ENCODE assay signal across 10 mouse cellular contexts in genomic region chr5:125319057-125319800, GRCm38 (mm10). TPM values are rescaled to one million over a fixed set of nuclear protein-coding genes. Genes with fewer than 3 reads are reported as not detected.
DNase-seq lines count a peak whose midpoint lies in the region; ATAC-seq and TF ChIP-seq lines count a peak whose summit lies in the region.
"Had no signal": no experiment of that assay in that cellular context is flagged by ENCODE, and none has a peak within 500 bp of the region (broad histone marks: within the 10 kb centered on the region; RNA-seq: fewer than 3 reads in every experiment).

No protein-coding gene starts in this region.

- DNase-seq in left cerebral cortex, adult 2 months (ENCODE audit: extremely low spot score in 1 of 2, low spot score in 2 of 2), result peak; percentile 22 to 36
- DNase-seq in left cerebral cortex, adult 11 months (ENCODE audit: low spot score), result no peak
- peak; percentile 68 for DNase-seq in gastrocnemius, postnatal 25 days
- peak; percentile 46 to 54 for DNase-seq in kidney, adult 8-10 months
- no peak for DNase-seq in ovary, postnatal 10 days (ENCODE audit: low spot score)
- DNase-seq in layer of hippocampus, postnatal 36 days, result no peak
- DNase-seq in midbrain, embryonic 11.5 days (ENCODE audit: low spot score, missing footprints), result no peak

- no peak overlapping the region; the same call in 1 of the 2 replicates for H3K4me2 ChIP-seq in neural tube, embryonic 14.5 days (ENCODE audit: low read depth, low read length)
- H3K4me2 ChIP-seq in midbrain, embryonic 11.5 days, result no peak overlapping the region
- H3K4me2 ChIP-seq: limb, embryonic 12.5 days had no signal

- no peaks in the 10 kb centered on the region for H3K9me3 ChIP-seq in neural tube, embryonic 14.5 days (ENCODE audit: control insufficient read depth, low read length)
- no peaks in the 10 kb centered on the region for H3K9me3 ChIP-seq in midbrain, embryonic 11.5 days (ENCODE audit: control insufficient read depth, low read length)
- H3K9me3 ChIP-seq: limb, embryonic 12.5 days had no signal

- no peak for ATAC-seq in neural tube, embryonic 14.5 days (ENCODE audit: low read depth)
- ATAC-seq in midbrain, embryonic 11.5 days (ENCODE audit: low FRiP score), result no peak

- no peak overlapping the region for H3K27ac ChIP-seq in left cerebral cortex, adult 2 months
- peak overlapping the region; percentile 57; the same call in 1 of the 2 replicates for H3K27ac ChIP-seq in neural tube, embryonic 14.5 days (ENCODE audit: low read depth, low read length)
- H3K27ac ChIP-seq in midbrain, embryonic 11.5 days (ENCODE audit: low read depth, low read length), result no peak overlapping the region
- H3K27ac ChIP-seq: limb, embryonic 12.5 days had no signal

- intact Hi-C loops in left cerebral cortex, adult 2 months (cut with DNase I), result no loop called here

- no peaks in the 10 kb centered on the region for H3K27me3 ChIP-seq in neural tube, embryonic 14.5 days (ENCODE audit: control insufficient read depth, insufficient read depth, low read length)
- H3K27me3 ChIP-seq in midbrain, embryonic 11.5 days (ENCODE audit: control insufficient read depth, insufficient read depth, low read length), result no peaks in the 10 kb centered on the region
- H3K27me3 ChIP-seq: limb, embryonic 12.5 days had no signal

- no peak for TF ChIP-seq CTCF in left cerebral cortex, adult 2 months (IDR thresholded peaks at IDR 0.05)

- H3K4me1 ChIP-seq in neural tube, embryonic 14.5 days (ENCODE audit: control insufficient read depth, insufficient read depth, low read length), result no peaks in the 10 kb centered on the region
- H3K4me1 ChIP-seq in midbrain, embryonic 11.5 days (ENCODE audit: control insufficient read depth, insufficient read depth, low read length), result no peaks in the 10 kb centered on the region
- H3K4me1 ChIP-seq: limb, embryonic 12.5 days had no signal

- H3K9ac ChIP-seq in neural tube, embryonic 14.5 days (replicated peaks; ENCODE audit: low read depth, low read length), result no peak overlapping the region
- no peak overlapping the region for H3K9ac ChIP-seq in midbrain, embryonic 11.5 days (ENCODE audit: low read length)
- H3K9ac ChIP-seq: limb, embryonic 12.5 days had no signal

- H3K36me3 ChIP-seq in neural tube, embryonic 14.5 days (ENCODE audit: control insufficient read depth, insufficient read depth, low read length), result no peaks in the 10 kb centered on the region
- H3K36me3 ChIP-seq in midbrain, embryonic 11.5 days (ENCODE audit: control insufficient read depth, insufficient read depth, low read length), result no peaks in the 10 kb centered on the region

- no peak overlapping the region for H3K4me3 ChIP-seq in left cerebral cortex, adult 2 months
- H3K4me3 ChIP-seq in neural tube, embryonic 14.5 days (ENCODE audit: low read depth, low read length), result no peak overlapping the region
- H3K4me3 ChIP-seq in midbrain, embryonic 11.5 days (ENCODE audit: low read depth, low read length), result no peak overlapping the region
- H3K4me3 ChIP-seq: erythroblast, embryonic 14.5 days; limb, embryonic 12.5 days had no signal

- 65% methylated on average over 16 of the region's 16 CpGs for WGBS in neural tube, embryonic 14.5 days
- WGBS in midbrain, embryonic 11.5 days, result 91% methylated on average over 16 of the region's 16 CpGs

RNA-seq across cellular contexts. Expression of gene Scarb1, which starts 21.7 kb away (rescaled TPM):
- 10 to 100 TPM; 24.4 to 29.6 TPM for total RNA-seq in left cerebral cortex, adult 2 months (2021)
- 10 to 100 TPM; 11.7 to 25.2 TPM for total RNA-seq in gastrocnemius, postnatal 25 days (2021)
- polyA plus RNA-seq in neural tube, embryonic 14.5 days (2014; fragmentation: Nextera tagmentation; extraction: Ambion mirVana), result 33.7 and 36.9 TPM in 2 replicates
- 10 to 100 TPM; 32.1 to 32.8 TPM for total RNA-seq in layer of hippocampus, postnatal 36 days (2021)
- polyA plus RNA-seq in midbrain, embryonic 11.5 days (2014; fragmentation: Nextera tagmentation; extraction: Ambion mirVana), result 26.0 and 26.5 TPM in 2 replicates

Comparison
In these comparisons a context has a peak if more than half of its experiments do, and no peak if none do; other contexts are left out.
1. DNase-seq: peak in left cerebral cortex, adult 2 months (2 of 2), gastrocnemius, postnatal 25 days (single experiment) and kidney, adult 8-10 months (2 of 2); none in left cerebral cortex, adult 11 months (single experiment), ovary, postnatal 10 days (single experiment), layer of hippocampus, postnatal 36 days (0 of 2) and midbrain, embryonic 11.5 days (single experiment).